Mouse (Mus musculus) layer of hippocampus, adult 9-11 months (tissue): ENCODE results near the gene Nktr.

Experiments used
- DNase-seq: peaks from one replicate; pipeline ENCODE4 v3.0.0; 2022

Gene Nktr

GRCm38 (mm10) chr9:121708506-121709486, 10.2 kb upstream of the Nktr start:
- DNase-seq = no peak

GRCm38 (mm10) chr9:121709898-121710583, 8.9 kb upstream of the Nktr start, which contains the start of gene Ss18l2:
Gene Ss18l2 (plus strand): TSS chr9:121710329.
- peak; percentile 99 for DNase-seq

GRCm38 (mm10) chr9:121710584-121710975, 8.4 kb upstream of the Nktr start:
- DNase-seq = no peak

- DNase-seq = no peak
These were observed 1.9 kb upstream of the Nktr start for GRCm38 (mm10) chr9:121717048-121717447.

GRCm38 (mm10) chr9:121718070-121718705, 781 bp upstream of the Nktr start:
- no peak for DNase-seq

GRCm38 (mm10) chr9:121719347-121720331, 670 bp downstream of the Nktr start:
- no peak for DNase-seq

GRCm38 (mm10) chr9:121740490-121740889, 21.5 kb downstream of the Nktr start:
- no peak for DNase-seq

- no peak for DNase-seq
These were observed 22.2 kb downstream of the Nktr start for GRCm38 (mm10) chr9:121741168-121741567.

- DNase-seq = no peak
These were observed 25.1 kb downstream of the Nktr start for GRCm38 (mm10) chr9:121744051-121744450.

- no peak for DNase-seq
These were observed 33.8 kb downstream of the Nktr start for GRCm38 (mm10) chr9:121752774-121753173.

- DNase-seq = no peak
These were observed 35.7 kb downstream of the Nktr start for GRCm38 (mm10) chr9:121754624-121755023.

GRCm38 (mm10) chr9:121756785-121757184, 37.8 kb downstream of the Nktr start:
- no peak for DNase-seq

- no peak for DNase-seq
These were observed 38.5 kb downstream of the Nktr start for GRCm38 (mm10) chr9:121757432-121757831.

- no peak for DNase-seq
These were observed 39.2 kb downstream of the Nktr start for GRCm38 (mm10) chr9:121757835-121758814.

GRCm38 (mm10) chr9:121759091-121760081, 40.4 kb downstream of the Nktr start, which contains the start of gene Zfp651:
Gene Zfp651 (plus strand): TSS chr9:121759330.
- peak; percentile 68 for DNase-seq

GRCm38 (mm10) chr9:121760271-121761090, 41.5 kb downstream of the Nktr start:
- peak; percentile 30 for DNase-seq

GRCm38 (mm10) chr9:121761091-121761665, 42.2 kb downstream of the Nktr start:
- DNase-seq = no peak

- no peak for DNase-seq
These were observed 42.8 kb downstream of the Nktr start for GRCm38 (mm10) chr9:121761787-121762186.
